Mouse (Mus musculus) embryonic facial prominence, embryonic 11.5 days (tissue): Measurements from ENCODE around the gene Ncor1. TPM values are rescaled to one million over a fixed set of nuclear protein-coding genes. Genes with fewer than 3 reads are reported as not detected.
A peak's percentile ranks its signal among the peaks of the same experiment; 100 is the strongest.

Experiments used
- ATAC-seq: fragments of 200-750 bp; cut with Nextera tagmentation; replicated peaks from 2 replicates; pipeline ENCODE4 v1.8.0; 2017; ENCODE audit warnings: low read depth; ENCODE audit not compliant: insufficient number of reproducible peaks, low FRiP score, low TSS enrichment
- DNase-seq: peaks from one replicate; pipeline ENCODE4 v3.0.0-alpha.2; 2015; ENCODE audit warnings: low spot score
- H3K27ac ChIP-seq: fragments of 300-500 bp; sonication (generic); replicated peaks from 2 replicates; pipeline ENCODE4 v1.5.1; 2014; ENCODE audit warnings: mild to moderate bottlenecking, low read depth, low read length, control low read depth
- H3K27me3 ChIP-seq: fragments of 300-500 bp; sonication (generic); 2 replicates; pipeline ENCODE4 v1.6.1; 2014; ENCODE audit warnings: mild to moderate bottlenecking, low read length, moderate library complexity, mixed read lengths; ENCODE audit not compliant: control insufficient read depth, insufficient read depth
- H3K36me3 ChIP-seq: fragments of 300-500 bp; sonication (generic); replicated peaks from 2 replicates; pipeline ENCODE4 v1.6.1; 2014; ENCODE audit warnings: low read depth, mild to moderate bottlenecking, low read length, moderate library complexity, mixed read lengths; ENCODE audit not compliant: control insufficient read depth, insufficient read depth
- H3K4me1 ChIP-seq: fragments of 300-500 bp; sonication (generic); 2 replicates; pipeline ENCODE4 v1.6.1; 2014; ENCODE audit warnings: low read length, mixed read lengths; ENCODE audit not compliant: control insufficient read depth, insufficient read depth
- H3K4me2 ChIP-seq: fragments of 300-500 bp; sonication (generic); 2 replicates; pipeline ENCODE4 v1.6.1; 2014; ENCODE audit warnings: low read depth, mild to moderate bottlenecking, control low read depth, low read length, moderate library complexity
- H3K4me3 ChIP-seq: fragments of 300-500 bp; sonication (generic); 2 replicates; pipeline ENCODE4 v1.5.1; 2014; ENCODE audit warnings: low read depth, low read length, control low read depth
- H3K9ac ChIP-seq: fragments of 300-500 bp; sonication (generic); replicated peaks from 2 replicates; pipeline ENCODE4 v1.6.1; 2014; ENCODE audit warnings: mild to moderate bottlenecking, control low read depth, low read length
- H3K9me3 ChIP-seq: fragments of 300-500 bp; sonication (generic); replicated peaks from 2 replicates; pipeline ENCODE4 v1.6.1; 2016; ENCODE audit warnings: mild to moderate bottlenecking, low read length, inconsistent platforms, mixed read lengths; ENCODE audit not compliant: control insufficient read depth
- WGBS: fragments of 180-500 bp; shearing (Covaris S2); extraction: QIAGEN DNeasy Blood & Tissue Kit; methylation state at CpG from one replicate; pipeline ENCODE4 v1.1.7; 2014; 5-methylcytosine and 5-hydroxymethylcytosine counted together
- polyA plus RNA-seq: library from polyadenylated mRNA; unstranded; fragments of >200 nt; fragmentation: Nextera tagmentation; extraction: Ambion mirVana; gene quantifications from 2 replicates; pipeline ENCODE4 v1.2.1, GENCODE M21; 2014

Gene Ncor1
- polyA plus RNA-seq, result 157 and 170 TPM in 2 replicates

GRCm38 (mm10) chr11:62458276-62458724 is at the start of gene Ncor1, which contains the start of gene Pigl:
Ncor1 (minus strand) TSS chr11:62458541.
Pigl (plus strand) TSS chr11:62458460.
- DNase-seq (peak; percentile 86), ATAC-seq (peak; percentile 49)

DNA sequence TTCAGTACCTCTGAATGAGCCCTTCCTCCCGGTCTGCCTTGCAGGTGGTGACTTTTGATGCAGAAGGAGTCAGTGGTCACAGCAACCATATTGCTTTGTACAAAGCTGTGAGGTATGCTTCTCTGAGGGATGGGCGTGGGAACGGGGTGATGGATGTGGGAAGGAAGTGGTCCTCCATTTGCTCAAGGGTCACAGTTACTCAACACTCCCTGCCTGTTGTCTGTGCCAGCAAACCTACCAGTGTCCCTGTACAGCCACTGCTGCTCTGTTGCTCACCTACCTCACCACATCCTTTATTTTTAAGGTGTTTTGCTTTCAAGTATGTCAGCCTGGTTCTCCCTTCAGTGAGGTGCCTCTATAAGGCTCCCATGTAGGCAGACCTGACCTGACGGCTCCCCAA is 49.3 kb upstream of the Ncor1 start:
- no peaks in the 10 kb centered on the region for H3K27me3 ChIP-seq
- no peak overlapping the region for H3K4me3 ChIP-seq
- 91% methylated on average over 4 of the region's 4 CpGs for WGBS
- H3K9ac ChIP-seq, result no peak overlapping the region
- no peaks in the 10 kb centered on the region for H3K36me3 ChIP-seq
- H3K4me1 ChIP-seq, result no peaks in the 10 kb centered on the region
- H3K9me3 ChIP-seq, result no peaks in the 10 kb centered on the region
- H3K27ac ChIP-seq, result no peak overlapping the region
- ATAC-seq, result no peak
- DNase-seq, result no peak
- no peak overlapping the region for H3K4me2 ChIP-seq

More at GRCm38 (mm10) chr11:62458276-62458724, at the start of gene Ncor1, which contains the start of gene Pigl:
- peak within 1 kb of the TSS; percentile 94 for H3K4me3 ChIP-seq
- peak within 1 kb of the TSS; percentile 98 for H3K9ac ChIP-seq
- no peaks in the 10 kb centered on the region for H3K9me3 ChIP-seq
- H3K4me1 ChIP-seq, result no peaks in the 10 kb centered on the region
- peak within 1 kb of the TSS; percentile 94 for H3K27ac ChIP-seq
- H3K4me2 ChIP-seq, result peak within 1 kb of the TSS; percentile 62
- no peaks in the 10 kb centered on the region for H3K36me3 ChIP-seq
- H3K27me3 ChIP-seq, result no peaks in the 10 kb centered on the region
- under 1% methylated on average over 33 of the region's 33 CpGs for WGBS

GRCm38 (mm10) chr11:62500529-62500928 is 42.2 kb upstream of the Ncor1 start:
- WGBS, result 85% methylated on average over 2 of the region's 2 CpGs
- ATAC-seq, result no peak

GRCm38 (mm10) chr11:62498802-62499201 is 40.5 kb upstream of the Ncor1 start:
- H3K36me3 ChIP-seq, result no peaks in the 10 kb centered on the region
- DNase-seq (no peak), ATAC-seq (no peak)
- H3K27ac ChIP-seq, result no peak overlapping the region
- H3K9ac ChIP-seq, result no peak overlapping the region
- WGBS, result 84% methylated on average over 2 of the region's 2 CpGs
- no peaks in the 10 kb centered on the region for H3K9me3 ChIP-seq
- no peaks in the 10 kb centered on the region; the same call in 1 of the 2 replicates for H3K4me1 ChIP-seq
- H3K4me2 ChIP-seq, result no peak overlapping the region
- no peaks in the 10 kb centered on the region for H3K27me3 ChIP-seq
- no peak overlapping the region for H3K4me3 ChIP-seq

More at GRCm38 (mm10) chr11:62500529-62500928, 42.2 kb upstream of the Ncor1 start:
- H3K36me3 ChIP-seq, result no peaks in the 10 kb centered on the region
- no peaks in the 10 kb centered on the region for H3K27me3 ChIP-seq
- no peak overlapping the region for H3K27ac ChIP-seq
- no peaks in the 10 kb centered on the region for H3K4me1 ChIP-seq
- DNase-seq, result no peak
- no peak overlapping the region for H3K9ac ChIP-seq
- H3K4me2 ChIP-seq, result no peak overlapping the region
- no peak overlapping the region for H3K4me3 ChIP-seq
- no peaks in the 10 kb centered on the region for H3K9me3 ChIP-seq

GRCm38 (mm10) chr11:62497181-62497580 is 38.8 kb upstream of the Ncor1 start:
- H3K4me2 ChIP-seq, result no peak overlapping the region
- DNase-seq (no peak), ATAC-seq (no peak)
- H3K27me3 ChIP-seq, result no peaks in the 10 kb centered on the region
- H3K27ac ChIP-seq, result no peak overlapping the region
- no peak overlapping the region for H3K4me3 ChIP-seq
- no peaks in the 10 kb centered on the region; the same call in 1 of the 2 replicates for H3K4me1 ChIP-seq
- H3K9ac ChIP-seq, result no peak overlapping the region
- 66% methylated on average over 3 of the region's 3 CpGs for WGBS
- no peaks in the 10 kb centered on the region for H3K9me3 ChIP-seq
- no peaks in the 10 kb centered on the region for H3K36me3 ChIP-seq

DNA sequence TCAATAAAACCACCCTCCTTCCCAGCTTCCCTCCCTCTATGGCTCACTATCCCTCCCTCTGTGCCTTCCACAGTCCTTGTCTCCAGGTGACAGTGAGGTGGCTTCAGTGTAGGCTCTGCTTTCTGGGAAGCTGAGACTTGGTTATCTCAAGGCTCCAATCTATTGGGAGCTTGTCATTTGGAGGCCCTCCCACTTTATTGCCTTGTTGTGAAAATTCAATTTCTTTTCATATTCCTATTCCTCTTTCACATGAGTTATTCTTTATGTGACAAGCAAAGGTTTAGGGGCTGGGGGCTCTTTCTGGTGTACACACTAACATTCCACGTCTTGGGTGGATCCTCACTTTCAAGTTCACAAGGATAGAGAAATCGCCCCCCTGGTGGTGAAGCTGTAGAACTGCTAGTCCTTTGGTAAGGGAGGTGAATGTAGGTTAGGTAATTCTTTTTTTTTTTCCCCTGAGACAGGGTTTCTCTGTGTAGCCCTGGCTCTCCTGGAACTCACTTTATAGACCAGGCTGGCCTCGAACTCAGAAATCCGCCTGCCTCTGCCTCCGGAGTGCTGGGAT is 37.9 kb upstream of the Ncor1 start:
- Histone ChIP-seq H3K4me1 (no peaks in the 10 kb centered on the region; the same call in 1 of the 2 replicates), H3K27ac (no peak overlapping the region), H3K36me3 (no peaks in the 10 kb centered on the region), H3K9me3 (no peaks in the 10 kb centered on the region), H3K27me3 (no peaks in the 10 kb centered on the region), H3K4me2 (no peak overlapping the region), H3K9ac (no peak overlapping the region), H3K4me3 (no peak overlapping the region)
- DNase-seq, result peak; percentile 58
- ATAC-seq, result no peak
- 62% methylated on average over 5 of the region's 5 CpGs for WGBS

- 22% methylated on average over 9 of the region's 10 CpGs for WGBS
- DNase-seq (no peak), ATAC-seq (no peak)
- Histone ChIP-seq H3K36me3 (no peaks in the 10 kb centered on the region), H3K27ac (peak overlapping the region; percentile 52; the same call in 1 of the 2 replicates), H3K9ac (peak overlapping the region; percentile 32), H3K4me3 (no peak overlapping the region), H3K4me2 (no peak overlapping the region), H3K9me3 (no peaks in the 10 kb centered on the region), H3K4me1 (no peaks in the 10 kb centered on the region; the same call in 1 of the 2 replicates), H3K27me3 (no peaks in the 10 kb centered on the region)
These were observed 37.0 kb upstream of the Ncor1 start for GRCm38 (mm10) chr11:62495276-62495801.

DNA sequence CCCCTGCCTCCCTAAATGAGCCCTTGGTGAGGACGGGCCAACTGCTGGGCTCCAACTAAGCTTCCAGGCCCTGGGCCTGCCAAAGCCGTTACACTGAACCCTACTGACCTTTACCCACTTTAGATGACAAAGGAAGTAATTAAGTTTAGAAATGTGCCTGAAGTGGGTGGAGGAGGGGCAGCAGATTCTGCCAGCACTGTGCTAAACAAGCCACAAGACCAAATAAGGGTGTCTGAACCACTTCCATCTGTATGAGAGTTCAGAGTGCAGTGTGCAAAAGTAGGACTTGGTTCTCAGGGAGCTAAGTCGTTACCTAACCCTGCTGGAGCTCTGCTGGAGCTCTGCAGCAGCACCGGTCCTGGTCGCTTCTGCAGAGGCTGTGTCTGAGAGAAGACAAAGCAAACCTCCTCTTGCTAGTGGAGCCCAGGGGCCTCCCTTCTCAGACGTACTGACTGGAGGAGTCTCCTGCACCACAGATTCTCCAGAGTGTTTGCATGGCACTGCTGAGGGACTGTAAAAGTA is 36.5 kb upstream of the Ncor1 start:
- H3K9ac ChIP-seq, result peak overlapping the region; percentile 32
- no peak overlapping the region for H3K4me3 ChIP-seq
- ATAC-seq, result no peak; the same call in 1 of the 2 replicates

More for the DNA sequence above, 36.5 kb upstream of the Ncor1 start:
- H3K9me3 ChIP-seq, result no peaks in the 10 kb centered on the region
- H3K27me3 ChIP-seq, result no peaks in the 10 kb centered on the region
- H3K4me2 ChIP-seq, result no peak overlapping the region
- peak; percentile 78 for DNase-seq
- H3K36me3 ChIP-seq, result no peaks in the 10 kb centered on the region
- no peaks in the 10 kb centered on the region; the same call in 1 of the 2 replicates for H3K4me1 ChIP-seq
- 5% methylated on average over 6 of the region's 6 CpGs for WGBS
- H3K27ac ChIP-seq, result peak overlapping the region; percentile 52
